11 mouse cellular contexts compared by ENCODE assay signal in the genomic region with DNA sequence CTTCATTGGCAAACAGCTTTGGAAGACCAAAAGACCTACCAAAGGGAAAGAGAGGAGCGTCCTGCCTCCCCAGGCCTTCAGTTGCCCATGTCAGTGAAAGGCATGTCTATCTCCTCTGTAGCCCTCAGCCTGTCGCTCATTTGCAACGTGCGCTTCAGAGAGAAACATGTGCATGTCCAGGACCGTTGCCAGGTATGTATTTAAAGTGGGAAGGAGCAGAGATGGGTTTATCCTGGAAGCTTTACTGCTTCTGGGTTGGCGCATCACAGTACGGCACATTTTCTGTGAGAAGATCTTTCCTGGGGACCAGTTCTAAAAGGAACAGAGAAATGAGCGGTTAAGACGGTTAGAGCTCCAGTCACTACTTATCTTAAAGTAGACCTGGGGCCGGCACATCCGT.
"Had no signal": no experiment of that assay in that cellular context is flagged by ENCODE, and none has a peak within 500 bp of the region (broad histone marks: within the 10 kb centered on the region; RNA-seq: fewer than 3 reads in every experiment).

No protein-coding gene starts in this region.

- DNase-seq: retina, postnatal 1 day; right cerebral cortex, adult 18-20 months; right cerebral cortex, postnatal 14 days; right cerebral cortex, postnatal 25 days; spleen, adult 18-20 months; thymus, adult 18-20 months; thymus, adult 2 months; thymus, postnatal 14 days; thymus, postnatal 25 days; thymus, postnatal 36 days; thymus, postnatal 4 days had no signal
